Mouse (Mus musculus) liver, embryonic 13.5 days (tissue): ENCODE data around the gene Nfatc2. TPM values are rescaled to one million over a fixed set of nuclear protein-coding genes. Genes with fewer than 3 reads are reported as not detected.

ENCODE experiments used
- ATAC-seq: fragments of 200-750 bp; cut with Nextera tagmentation; 2 replicates; pipeline ENCODE4 v1.8.0; 2017; ENCODE audit warnings: low read depth, mild to moderate bottlenecking, moderate number of reproducible peaks, moderate library complexity
- DNase-seq: peaks from one replicate; pipeline ENCODE4 v3.0.0; 2022
- H3K27ac ChIP-seq: fragments of 300-500 bp; sonication (generic); 2 replicates; pipeline ENCODE4 v1.5.1; 2015; ENCODE audit warnings: moderate library complexity, mild to moderate bottlenecking, inconsistent platforms
- H3K27me3 ChIP-seq: fragments of 300-500 bp; sonication (generic); 2 replicates; pipeline ENCODE4 v1.6.1; 2015; ENCODE audit warnings: mild to moderate bottlenecking, inconsistent platforms
- H3K36me3 ChIP-seq: fragments of 300-500 bp; sonication (generic); 2 replicates; pipeline ENCODE4 v1.6.1; 2015; ENCODE audit warnings: mild to moderate bottlenecking, inconsistent platforms
- H3K4me1 ChIP-seq: fragments of 300-500 bp; sonication (generic); replicated peaks from 2 replicates; pipeline ENCODE4 v1.6.1; 2015; ENCODE audit warnings: inconsistent platforms
- H3K4me2 ChIP-seq: fragments of 300-500 bp; sonication (generic); 2 replicates; pipeline ENCODE4 v1.6.1; 2015; ENCODE audit warnings: inconsistent platforms, mild to moderate bottlenecking, moderate library complexity
- H3K4me3 ChIP-seq: fragments of 300-500 bp; sonication (generic); replicated peaks from 2 replicates; pipeline ENCODE4 v1.5.1; 2015; ENCODE audit warnings: mild to moderate bottlenecking, inconsistent platforms
- H3K9ac ChIP-seq: fragments of 300-500 bp; sonication (generic); 2 replicates; pipeline ENCODE4 v1.6.1; 2015; ENCODE audit warnings: mild to moderate bottlenecking, inconsistent platforms
- H3K9me3 ChIP-seq: fragments of 300-500 bp; sonication (generic); replicated peaks from 2 replicates; pipeline ENCODE4 v1.6.1; 2016; ENCODE audit warnings: inconsistent platforms
- WGBS: fragments of 180-500 bp; shearing (Covaris S2); methylation state at CpG from one replicate; pipeline ENCODE4 v1.1.7; 2015; ENCODE audit not compliant: insufficient replicate concordance; 5-methylcytosine and 5-hydroxymethylcytosine counted together
- polyA plus RNA-seq: library from polyadenylated mRNA; unstranded; fragments of >200 nt; fragmentation: Nextera tagmentation; extraction: Ambion mirVana; gene quantifications from 2 replicates; pipeline ENCODE4 v1.2.1, GENCODE M21; 2015

Nfatc2 gene
- polyA plus RNA-seq, 1 experiment from 2014 or later = 0.21 TPM

GRCm38 (mm10) chr2:168527430-168527792 is 74.0 kb downstream of the Nfatc2 start:
- Histone ChIP-seq H3K27me3 (peaks cover 22% of the 10 kb centered on the region), H3K9ac (no peak overlapping the region), H3K4me2 (no peak overlapping the region), H3K27ac (no peak overlapping the region), H3K4me1 (peaks cover 20% of the 10 kb centered on the region), H3K4me3 (no peak overlapping the region), H3K9me3 (no peaks in the 10 kb centered on the region), H3K36me3 (no peaks in the 10 kb centered on the region)
- DNase-seq = no peak
- ATAC-seq = no peak
- WGBS = 78% methylated on average over 10 of the region's 10 CpGs

GRCm38 (mm10) chr2:168526547-168527429 is 74.7 kb downstream of the Nfatc2 start:
- no peak overlapping the region for H3K4me3 ChIP-seq
- no peak overlapping the region for H3K9ac ChIP-seq
- WGBS = 61% methylated on average over 18 of the region's 18 CpGs
- no peaks in the 10 kb centered on the region for H3K9me3 ChIP-seq
- H3K27ac ChIP-seq = no peak overlapping the region
- H3K4me1 ChIP-seq = peaks cover 17% of the 10 kb centered on the region
- no peak for DNase-seq
- no peak overlapping the region for H3K4me2 ChIP-seq
- no peaks in the 10 kb centered on the region for H3K36me3 ChIP-seq
- no peak for ATAC-seq
- peaks cover 22% of the 10 kb centered on the region for H3K27me3 ChIP-seq

- Histone ChIP-seq H3K4me2 (peak overlapping the region; percentile 44), H3K4me3 (no peak overlapping the region), H3K4me1 (peaks cover 16% of the 10 kb centered on the region), H3K27ac (no peak overlapping the region), H3K36me3 (no peaks in the 10 kb centered on the region), H3K27me3 (peaks cover 22% of the 10 kb centered on the region), H3K9ac (no peak overlapping the region), H3K9me3 (no peaks in the 10 kb centered on the region)
- WGBS = 20% methylated on average over 17 of the region's 17 CpGs
- ATAC-seq (no peak), DNase-seq (no peak)
These were observed 75.9 kb downstream of the Nfatc2 start for GRCm38 (mm10) chr2:168525391-168526154.

- Histone ChIP-seq H3K27me3 (peaks cover 22% of the 10 kb centered on the region), H3K27ac (no peak overlapping the region), H3K36me3 (no peaks in the 10 kb centered on the region), H3K9ac (no peak overlapping the region; the same call in 1 of the 2 replicates), H3K4me1 (peaks cover 16% of the 10 kb centered on the region), H3K9me3 (no peaks in the 10 kb centered on the region), H3K4me3 (peak overlapping the region; percentile 16; the same call in 1 of the 2 replicates), H3K4me2 (peak overlapping the region; percentile 44)
- peak; percentile 74 for ATAC-seq
- peak; percentile 46 for DNase-seq
- WGBS = 4% methylated on average over 13 of the region's 13 CpGs
These were observed 76.5 kb downstream of the Nfatc2 start for GRCm38 (mm10) chr2:168524905-168525381.

GRCm38 (mm10) chr2:168522247-168522646 is 79.2 kb downstream of the Nfatc2 start:
- 67% methylated on average over 3 of the region's 3 CpGs for WGBS
- Histone ChIP-seq H3K4me3 (no peak overlapping the region), H3K9ac (no peak overlapping the region), H3K27ac (no peak overlapping the region), H3K27me3 (peaks cover 19% of the 10 kb centered on the region), H3K9me3 (no peaks in the 10 kb centered on the region), H3K4me2 (no peak overlapping the region), H3K36me3 (no peaks in the 10 kb centered on the region), H3K4me1 (peaks cover 16% of the 10 kb centered on the region)
- DNase-seq (no peak), ATAC-seq (no peak)

GRCm38 (mm10) chr2:168520771-168521170 is 80.7 kb downstream of the Nfatc2 start:
- H3K4me3 ChIP-seq = no peak overlapping the region
- 72% methylated on average over 7 of the region's 7 CpGs for WGBS
- H3K27me3 ChIP-seq = peaks cover 18% of the 10 kb centered on the region
- no peaks in the 10 kb centered on the region for H3K9me3 ChIP-seq
- no peak overlapping the region for H3K27ac ChIP-seq
- H3K4me2 ChIP-seq = no peak overlapping the region
- H3K9ac ChIP-seq = no peak overlapping the region
- ATAC-seq (no peak), DNase-seq (no peak)
- peaks cover 15% of the 10 kb centered on the region for H3K4me1 ChIP-seq
- H3K36me3 ChIP-seq = no peaks in the 10 kb centered on the region

GRCm38 (mm10) chr2:168519589-168519988 is 81.9 kb downstream of the Nfatc2 start:
- Histone ChIP-seq H3K36me3 (no peaks in the 10 kb centered on the region), H3K4me3 (no peak overlapping the region), H3K9ac (no peak overlapping the region), H3K4me2 (no peak overlapping the region), H3K4me1 (peaks cover 3% of the 10 kb centered on the region), H3K9me3 (no peaks in the 10 kb centered on the region), H3K27ac (no peak overlapping the region), H3K27me3 (peaks cover 9% of the 10 kb centered on the region)
- no peak for ATAC-seq
- 77% methylated on average over 8 of the region's 8 CpGs for WGBS
- no peak for DNase-seq

GRCm38 (mm10) chr2:168518256-168518659 is 83.2 kb downstream of the Nfatc2 start:
- 75% methylated on average over 15 of the region's 15 CpGs for WGBS
- Histone ChIP-seq H3K4me1 (no peaks in the 10 kb centered on the region), H3K36me3 (no peaks in the 10 kb centered on the region), H3K9ac (no peak overlapping the region), H3K9me3 (no peaks in the 10 kb centered on the region), H3K4me3 (no peak overlapping the region), H3K27ac (no peak overlapping the region), H3K4me2 (no peak overlapping the region), H3K27me3 (no peaks in the 10 kb centered on the region)
- no peak for ATAC-seq
- no peak for DNase-seq

GRCm38 (mm10) chr2:168517774-168518173 is 83.7 kb downstream of the Nfatc2 start:
- Histone ChIP-seq H3K9ac (no peak overlapping the region), H3K4me1 (no peaks in the 10 kb centered on the region), H3K4me2 (no peak overlapping the region), H3K36me3 (no peaks in the 10 kb centered on the region), H3K27me3 (no peaks in the 10 kb centered on the region), H3K27ac (no peak overlapping the region), H3K9me3 (no peaks in the 10 kb centered on the region), H3K4me3 (no peak overlapping the region)
- 72% methylated on average over 7 of the region's 7 CpGs for WGBS
- DNase-seq = no peak
- ATAC-seq = no peak

GRCm38 (mm10) chr2:168516717-168517116 is 84.7 kb downstream of the Nfatc2 start:
- ATAC-seq (no peak), DNase-seq (no peak)
- Histone ChIP-seq H3K27me3 (no peaks in the 10 kb centered on the region), H3K9ac (no peak overlapping the region), H3K9me3 (no peaks in the 10 kb centered on the region), H3K36me3 (no peaks in the 10 kb centered on the region), H3K27ac (no peak overlapping the region), H3K4me1 (no peaks in the 10 kb centered on the region), H3K4me3 (no peak overlapping the region), H3K4me2 (no peak overlapping the region)
- 28% methylated on average over 7 of the region's 7 CpGs for WGBS

- no peaks in the 10 kb centered on the region for H3K9me3 ChIP-seq
- DNase-seq (no peak), ATAC-seq (no peak)
- no peak overlapping the region for H3K4me3 ChIP-seq
- 63% methylated on average over 4 of the region's 4 CpGs for WGBS
- no peaks in the 10 kb centered on the region for H3K36me3 ChIP-seq
- no peaks in the 10 kb centered on the region for H3K4me1 ChIP-seq
- no peak overlapping the region for H3K27ac ChIP-seq
- H3K9ac ChIP-seq = no peak overlapping the region
- no peak overlapping the region for H3K4me2 ChIP-seq
- H3K27me3 ChIP-seq = no peaks in the 10 kb centered on the region
These were observed 86.0 kb downstream of the Nfatc2 start for GRCm38 (mm10) chr2:168515466-168515865.
